Mouse (Mus musculus) cerebellum, adult 9-10 months (tissue): ENCODE measurements around the gene Gm20509.
A peak's percentile ranks its signal among the peaks of the same experiment; 100 is the strongest.
"Not testable (repeated sequence)": the region's sequence is repeated elsewhere in the genome, so short reads cannot be mapped to it uniquely, and the experiment has no call there.

Experiments used
- DNase-seq: peaks from one replicate; pipeline ENCODE4 v3.0.0; 2022

The Gm20509 gene

GRCm38 (mm10) chr9:73102181-73102580 lies at the start of gene Gm20509:
Gm20509 (plus strand) TSS chr9:73102470.
- DNase-seq, result no peak

- DNase-seq, result no peak
Observed at GRCm38 (mm10) chr9:73055441-73055911, 46.8 kb upstream of the Gm20509 start.

- no peak for DNase-seq
Observed at GRCm38 (mm10) chr9:73059224-73059623, 43.0 kb upstream of the Gm20509 start.

DNA sequence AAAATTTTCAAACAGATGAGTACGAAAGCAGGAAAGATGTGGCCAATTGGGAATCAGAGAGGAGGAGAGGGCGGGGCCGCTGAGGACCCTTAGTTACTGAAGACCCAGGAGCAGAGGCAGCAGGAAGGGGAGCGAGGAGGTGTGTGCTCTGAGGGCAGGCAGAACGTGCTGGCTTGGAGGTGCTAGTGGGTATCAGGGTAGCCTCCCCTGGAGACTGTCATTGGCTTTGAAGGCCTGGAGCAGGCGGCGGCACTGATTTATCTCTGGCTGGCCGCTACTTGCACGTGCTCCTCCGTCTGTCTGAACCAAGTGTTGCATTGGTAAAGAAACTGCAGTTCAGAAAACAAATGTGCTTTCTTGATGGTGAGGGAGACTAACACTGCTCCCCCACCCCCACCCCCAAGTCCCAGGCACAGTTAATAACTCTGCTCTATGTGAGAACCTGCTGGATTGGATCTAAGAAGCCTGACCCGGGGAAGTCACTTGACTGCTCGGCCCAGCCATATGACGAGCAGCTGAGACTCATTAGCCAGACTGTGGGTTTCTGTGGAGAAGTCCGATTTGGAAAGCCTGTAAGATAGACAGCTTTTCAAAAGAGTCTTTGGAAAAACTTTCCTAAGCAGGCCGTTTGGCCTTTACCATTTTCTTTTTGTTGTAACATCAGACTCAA lies 38.5 kb upstream of the Gm20509 start:
- DNase-seq, result no peak

DNA sequence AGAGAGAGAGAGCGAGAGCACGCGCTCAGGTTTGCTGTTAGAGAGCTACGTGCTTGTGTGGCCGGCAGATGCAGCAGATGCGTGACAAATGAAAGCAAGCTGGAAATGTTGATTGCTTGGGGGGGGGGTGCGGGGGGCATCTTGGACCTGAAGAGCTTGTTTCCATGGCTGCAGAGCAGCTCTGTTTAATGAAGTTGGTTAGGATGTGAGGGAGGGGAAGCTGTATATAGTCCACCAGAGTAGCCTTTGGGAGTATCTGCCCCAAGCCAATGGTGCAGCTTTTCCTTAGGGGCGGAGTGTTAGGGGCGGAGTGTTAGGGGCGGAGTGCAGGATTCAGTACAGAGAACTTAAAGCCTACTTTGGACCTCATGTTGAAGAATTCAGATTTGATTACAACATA lies 35.2 kb upstream of the Gm20509 start:
- DNase-seq, result no peak

DNA sequence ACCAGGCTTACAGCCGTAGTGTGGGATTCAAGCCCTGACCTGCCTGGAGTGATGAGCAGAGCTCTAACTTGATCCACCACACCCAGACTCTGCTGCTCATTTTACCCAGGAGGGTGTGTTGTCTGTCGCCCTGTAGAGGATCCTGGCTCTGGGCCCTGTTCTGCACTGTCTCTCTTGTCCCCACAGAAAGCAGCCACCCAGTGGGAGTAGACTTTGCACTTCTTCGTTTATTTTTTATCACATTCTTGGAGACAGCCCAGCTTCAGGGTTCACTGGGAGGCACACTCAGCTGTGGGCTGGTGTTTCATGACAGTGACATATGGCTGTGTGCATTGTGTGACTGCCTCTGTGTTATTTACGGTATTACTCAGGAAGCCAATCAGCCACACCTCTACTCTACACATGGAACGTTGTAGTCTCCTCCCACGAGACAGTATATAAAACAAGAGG lies 34.0 kb upstream of the Gm20509 start:
- DNase-seq, result no peak

DNA sequence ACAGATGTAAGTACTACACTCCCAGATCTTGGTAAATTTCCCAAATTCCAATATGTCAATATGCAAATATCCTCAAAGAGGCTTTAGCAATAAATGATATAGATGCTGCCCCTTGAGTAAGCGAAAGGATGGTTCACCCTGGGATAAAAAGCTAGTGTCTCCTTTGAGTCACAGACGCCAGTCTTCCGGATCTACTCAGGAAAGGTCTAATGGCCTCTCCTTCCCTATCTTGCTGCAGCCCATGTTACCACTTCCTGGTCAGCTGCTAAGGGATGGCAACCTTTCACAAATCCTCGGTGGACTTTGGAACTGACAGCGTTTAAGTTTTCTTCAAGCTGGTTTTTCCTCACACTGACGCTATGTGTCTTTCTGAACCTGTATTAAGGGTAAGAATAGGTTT lies 33.6 kb upstream of the Gm20509 start:
- no peak for DNase-seq

- DNase-seq, result no peak
Observed at GRCm38 (mm10) chr9:73070971-73071659, 31.2 kb upstream of the Gm20509 start.

- no peak for DNase-seq
Observed at GRCm38 (mm10) chr9:73072426-73072825, 29.8 kb upstream of the Gm20509 start.

GRCm38 (mm10) chr9:73073169-73073568 lies 29.1 kb upstream of the Gm20509 start:
- DNase-seq, result no peak

GRCm38 (mm10) chr9:73079349-73079748 lies 22.9 kb upstream of the Gm20509 start:
- DNase-seq, result not testable (repeated sequence)

- DNase-seq, result no peak
Observed at GRCm38 (mm10) chr9:73079801-73080325, 22.4 kb upstream of the Gm20509 start.

DNA sequence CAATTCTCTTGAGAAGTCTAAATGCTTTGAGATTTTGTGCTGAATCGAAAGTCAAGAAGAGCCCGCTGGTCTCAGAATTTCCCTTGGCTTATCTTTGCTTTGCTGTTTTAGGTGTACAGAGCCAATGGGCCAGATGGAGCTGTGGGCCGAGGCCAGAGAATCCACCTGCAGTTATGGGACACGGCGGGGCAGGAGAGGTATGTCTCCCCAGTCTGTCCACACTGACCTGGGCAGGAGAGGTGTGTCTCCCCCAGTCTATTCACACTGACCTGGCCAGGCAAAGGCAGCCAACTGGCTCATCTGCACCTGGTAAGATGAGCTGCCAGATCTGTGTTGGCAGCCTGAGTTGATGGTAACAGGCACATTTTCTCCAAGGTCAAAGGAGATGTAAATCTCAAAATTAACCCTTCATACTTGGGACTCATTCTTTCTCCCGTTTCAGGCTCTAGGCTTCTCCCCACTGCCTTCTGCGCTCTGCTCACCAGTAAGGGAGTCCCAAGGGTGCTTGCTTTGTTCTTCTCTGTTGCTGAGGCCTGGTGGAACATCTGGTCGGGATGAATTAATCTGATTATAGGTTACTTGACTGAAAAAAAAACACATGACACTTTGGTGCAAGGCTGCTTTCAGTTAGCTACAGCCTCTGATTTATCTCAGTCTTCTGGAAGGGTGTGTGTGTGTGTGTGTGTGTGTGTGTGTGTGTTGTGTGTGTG lies 19.8 kb upstream of the Gm20509 start:
- DNase-seq, result peak; percentile 93

DNA sequence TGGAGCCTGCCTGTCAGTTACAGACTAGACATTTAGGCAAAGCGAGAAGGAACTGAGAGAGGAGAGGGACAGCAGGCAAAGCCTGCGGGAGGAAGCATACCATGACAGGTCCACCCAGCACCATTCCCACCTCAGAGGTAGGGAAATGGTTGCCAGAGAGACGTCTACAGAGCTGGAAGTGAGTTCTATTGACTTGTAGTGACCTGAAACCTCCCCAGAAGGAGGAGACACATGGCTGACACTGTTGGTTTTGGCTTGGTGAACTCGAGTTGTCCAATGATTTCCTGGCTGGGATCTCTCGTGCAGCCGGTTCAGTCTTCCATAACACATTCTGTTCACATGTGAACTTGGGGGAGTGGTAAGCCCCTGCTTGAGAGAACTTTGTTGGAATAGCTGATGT lies 18.3 kb upstream of the Gm20509 start:
- DNase-seq, result no peak

GRCm38 (mm10) chr9:73085845-73086244 lies 16.4 kb upstream of the Gm20509 start:
- DNase-seq, result no peak

GRCm38 (mm10) chr9:73087121-73087520 lies 15.1 kb upstream of the Gm20509 start:
- DNase-seq, result no peak

DNA sequence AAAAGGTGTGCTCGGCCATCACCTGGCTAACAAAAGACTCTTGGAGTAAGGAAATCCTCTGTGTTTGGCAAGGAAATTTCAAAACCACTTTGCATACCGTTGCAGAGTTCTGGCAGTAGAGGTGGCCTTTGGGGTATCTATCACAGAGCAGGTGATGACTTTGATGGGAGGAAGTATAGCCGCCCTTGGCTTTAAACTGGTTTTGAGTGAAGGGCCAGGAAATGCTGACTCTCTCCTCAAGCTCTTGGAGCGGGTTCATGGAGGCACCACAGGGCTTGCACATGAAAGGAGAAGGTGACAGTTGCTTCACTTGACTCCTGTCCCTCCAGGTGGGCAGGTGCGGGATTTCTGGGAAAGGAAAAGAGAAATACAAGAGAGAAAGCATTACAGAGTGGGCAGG lies 14.7 kb upstream of the Gm20509 start:
- no peak for DNase-seq

GRCm38 (mm10) chr9:73089222-73089920 lies 12.9 kb upstream of the Gm20509 start:
- no peak for DNase-seq

GRCm38 (mm10) chr9:73090121-73090520 lies 12.1 kb upstream of the Gm20509 start:
- DNase-seq, result no peak

DNA sequence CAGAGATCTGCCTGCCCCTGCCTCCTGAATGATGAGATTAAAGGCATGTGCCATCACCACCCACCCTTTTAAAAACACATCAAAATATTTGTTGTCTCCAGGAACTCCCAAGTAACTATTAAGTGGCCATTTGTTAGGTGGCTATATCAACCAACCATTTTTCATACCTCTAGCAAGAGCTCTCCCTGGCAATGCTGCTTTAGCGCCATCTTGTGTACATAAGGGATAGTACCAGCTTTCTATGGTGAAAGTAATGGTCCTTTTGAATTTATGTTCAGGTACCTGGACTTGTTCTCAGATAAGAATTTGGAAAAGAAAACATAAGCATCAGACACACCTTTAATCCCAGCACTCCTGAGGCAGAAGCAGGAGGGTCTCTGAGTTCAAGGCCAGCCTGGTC lies 10.5 kb upstream of the Gm20509 start:
- peak; percentile 83 for DNase-seq

DNA sequence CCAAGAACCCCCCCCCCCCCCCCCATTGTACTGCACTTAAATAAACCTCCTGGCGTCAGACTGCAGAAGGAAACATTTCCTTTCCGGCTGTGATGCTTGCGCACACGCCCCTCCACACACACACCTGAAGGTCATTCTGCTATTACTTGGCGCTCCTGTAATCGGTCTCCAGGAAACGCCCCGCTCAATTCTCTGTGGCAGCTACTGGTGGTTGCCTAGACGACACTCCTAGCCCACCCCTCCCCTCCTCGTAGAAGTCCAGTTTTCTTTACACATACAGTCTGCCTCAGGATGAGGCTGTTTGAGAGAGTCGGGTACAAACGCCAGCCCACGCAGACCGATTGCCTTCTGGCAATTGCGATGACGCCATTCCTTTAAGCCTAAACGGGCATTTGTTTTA lies 7.7 kb upstream of the Gm20509 start:
- DNase-seq, result no peak

GRCm38 (mm10) chr9:73097898-73098297 lies 4.4 kb upstream of the Gm20509 start:
- no peak for DNase-seq

DNA sequence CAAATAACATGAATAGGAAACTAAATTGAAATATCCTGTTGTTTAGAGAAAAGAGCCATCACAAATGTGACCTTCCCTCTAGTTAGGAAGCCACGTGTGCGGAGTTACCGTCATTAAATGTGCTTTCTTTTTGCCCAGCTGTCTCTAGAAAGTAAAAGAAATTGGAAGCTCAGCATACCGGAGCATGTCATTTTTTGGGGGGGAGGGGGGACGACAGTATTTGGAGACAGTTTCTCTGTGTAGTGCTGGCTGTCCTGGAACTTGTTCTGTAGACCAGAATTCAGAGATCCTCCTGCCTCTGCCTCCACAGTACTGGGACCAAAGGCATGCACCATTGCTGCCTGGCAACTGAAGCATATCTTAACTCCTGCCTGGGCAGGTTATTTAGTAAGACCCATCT lies 734 bp upstream of the Gm20509 start, which contains the start of gene Khdc3:
Khdc3 (plus strand) TSS at position 301 of the 400 bp plus-strand sequence.
- no peak for DNase-seq
